Mouse (Mus musculus): ENCODE measurements around the gene Irgm2.
A peak's percentile ranks its signal among the peaks of the same experiment; 100 is the strongest.
"Not testable (repeated sequence)": the region's sequence is repeated elsewhere in the genome, so short reads cannot be mapped to it uniquely, and the experiment has no call there.

Irgm2 gene

GRCm38 (mm10) chr11:58214391-58215048, 15.1 kb downstream of the Irgm2 start:
- peak; percentile 89 for DNase-seq

DNA sequence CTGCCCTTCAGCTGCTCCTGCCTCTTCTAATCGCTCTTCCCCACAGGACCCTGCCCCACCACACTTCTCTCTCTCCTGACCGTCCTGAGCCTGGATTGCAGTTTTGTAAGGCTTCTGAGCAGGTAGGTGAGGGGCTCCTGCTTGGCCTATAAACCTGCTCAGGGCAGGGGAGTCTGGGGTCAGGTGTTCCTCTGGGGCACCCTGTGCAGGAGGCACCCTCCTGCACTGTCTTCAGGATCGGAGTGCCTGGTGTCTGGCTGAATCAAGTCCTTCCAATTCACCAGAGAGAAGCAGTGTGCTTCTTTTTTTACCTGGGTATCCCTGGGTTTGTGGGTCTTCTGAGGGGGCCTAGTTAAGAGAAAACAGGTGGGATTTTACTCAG, 15.6 kb downstream of the Irgm2 start:
- not testable (repeated sequence) for DNase-seq

GRCm38 (mm10) chr11:58215814-58216213, 16.4 kb downstream of the Irgm2 start:
- no peak for DNase-seq

DNA sequence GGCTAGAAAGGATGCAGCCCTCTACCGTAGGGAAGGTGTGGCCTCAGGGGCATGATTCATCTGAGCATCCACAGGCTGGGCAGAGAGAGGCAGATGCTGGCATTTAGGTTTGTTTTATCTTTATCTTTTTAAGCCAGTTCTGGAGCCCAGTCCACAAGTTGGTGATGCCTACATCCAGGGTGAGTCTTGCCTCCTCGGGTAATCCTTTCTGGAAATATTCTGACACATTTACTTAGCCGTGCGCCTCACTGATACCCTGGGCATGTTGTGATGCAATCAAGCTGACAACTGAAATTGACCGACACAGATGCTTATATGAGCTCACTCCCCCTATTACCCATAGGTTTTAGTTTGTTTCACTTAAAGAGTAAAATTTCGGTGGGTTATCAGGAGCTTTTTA, 17.4 kb downstream of the Irgm2 start:
- no peak for DNase-seq

DNA sequence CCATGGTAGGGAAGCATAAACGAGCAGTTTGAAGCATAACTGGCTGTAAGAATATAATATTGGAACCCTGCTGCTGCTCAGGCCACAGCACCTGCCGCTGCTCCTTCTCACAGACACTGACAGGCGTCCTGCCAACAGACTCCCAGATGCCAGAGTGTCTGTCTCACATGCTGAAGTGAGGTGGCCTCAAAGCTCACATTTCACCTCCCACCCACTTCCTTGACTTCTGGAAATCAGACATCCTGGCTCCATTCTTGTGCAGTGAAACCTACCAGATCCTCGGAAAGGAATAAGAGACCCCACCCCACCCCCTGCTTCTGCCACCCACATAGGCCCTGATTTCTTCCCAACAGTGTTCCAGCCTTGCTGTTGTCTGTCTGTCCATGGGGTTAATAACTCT, 24.3 kb downstream of the Irgm2 start:
- DNase-seq, result peak; percentile 59

- peak; percentile 74 for DNase-seq
Observed at GRCm38 (mm10) chr11:58224313-58224712, 24.9 kb downstream of the Irgm2 start.

DNA sequence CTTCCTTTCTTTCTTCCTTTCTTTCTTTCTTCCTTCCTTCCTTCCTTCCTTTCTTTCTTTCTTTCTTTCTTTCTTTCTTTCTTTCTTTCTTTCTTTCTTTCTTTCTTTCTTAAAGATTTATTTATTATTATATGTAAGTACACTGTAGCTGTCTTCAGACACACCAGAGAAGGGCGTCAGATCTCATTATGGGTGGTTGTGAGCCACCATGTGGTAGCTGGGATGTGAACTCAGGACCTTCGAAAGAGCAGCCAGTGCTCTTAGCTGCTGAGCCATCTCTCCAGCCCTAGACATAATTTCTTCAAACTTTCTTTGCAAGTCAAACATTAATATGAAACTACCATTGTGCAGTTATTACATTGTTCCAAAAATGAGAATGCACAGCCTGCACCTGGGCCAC, 25.5 kb downstream of the Irgm2 start:
- DNase-seq, result peak; percentile 39

DNA sequence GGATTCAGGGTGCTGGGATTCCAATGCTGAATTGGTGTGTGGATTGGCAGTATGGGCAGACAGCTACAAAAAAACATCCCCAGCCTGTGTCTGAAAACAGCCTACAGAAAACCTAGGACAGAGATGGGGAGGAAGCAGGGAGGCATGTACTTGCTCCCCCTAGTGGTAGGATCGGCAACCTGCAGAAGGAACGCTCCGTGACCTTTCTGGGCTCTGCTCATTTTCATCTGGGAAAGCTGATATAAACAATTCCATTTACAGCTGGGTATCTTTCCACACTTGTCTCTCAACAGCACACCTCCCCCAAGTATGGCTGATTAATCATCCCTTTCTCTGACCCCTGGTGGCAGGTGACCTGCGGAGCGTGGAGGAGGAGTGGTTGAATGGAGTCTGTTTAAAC, 26.2 kb downstream of the Irgm2 start:
- DNase-seq, result peak; percentile 80

DNA sequence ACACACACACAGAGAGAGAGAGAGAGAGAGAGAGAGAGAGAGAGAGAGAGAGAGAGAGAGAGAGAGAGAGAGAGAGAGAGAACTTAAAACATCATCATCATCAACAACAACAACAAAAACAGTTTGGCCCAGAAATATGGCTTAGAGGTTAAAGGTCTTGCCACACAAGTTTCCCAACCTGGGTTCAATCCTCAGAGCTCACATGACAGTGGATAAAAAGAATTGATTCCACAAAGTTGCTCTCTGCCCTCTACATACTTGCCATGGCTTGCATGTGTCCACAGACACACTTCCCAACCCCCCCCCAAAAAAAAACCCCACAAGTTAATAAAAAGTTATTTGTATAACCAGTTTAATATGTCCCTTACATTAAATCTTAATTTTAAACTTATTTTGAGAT, 27.0 kb downstream of the Irgm2 start:
- no peak for DNase-seq

DNA sequence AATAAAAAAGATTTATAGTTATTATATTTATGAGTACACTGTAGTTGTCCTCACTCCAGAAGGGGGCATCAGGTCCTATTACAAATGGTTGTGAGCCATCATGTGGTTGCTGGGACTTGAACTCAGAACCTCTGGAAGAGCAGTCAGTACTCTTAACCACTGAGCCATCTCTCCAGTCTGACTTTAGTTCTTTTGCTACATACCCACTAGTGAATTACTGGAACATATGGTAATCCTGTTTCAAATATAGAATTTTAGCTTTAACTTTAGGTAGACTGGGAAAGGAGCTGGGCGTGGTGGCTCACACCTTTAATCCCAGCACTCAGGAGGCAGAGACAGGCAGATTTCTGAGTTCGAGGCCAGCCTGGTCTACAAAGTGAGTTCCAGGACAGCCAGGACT, 28.6 kb downstream of the Irgm2 start:
- not testable (repeated sequence) for DNase-seq

DNA sequence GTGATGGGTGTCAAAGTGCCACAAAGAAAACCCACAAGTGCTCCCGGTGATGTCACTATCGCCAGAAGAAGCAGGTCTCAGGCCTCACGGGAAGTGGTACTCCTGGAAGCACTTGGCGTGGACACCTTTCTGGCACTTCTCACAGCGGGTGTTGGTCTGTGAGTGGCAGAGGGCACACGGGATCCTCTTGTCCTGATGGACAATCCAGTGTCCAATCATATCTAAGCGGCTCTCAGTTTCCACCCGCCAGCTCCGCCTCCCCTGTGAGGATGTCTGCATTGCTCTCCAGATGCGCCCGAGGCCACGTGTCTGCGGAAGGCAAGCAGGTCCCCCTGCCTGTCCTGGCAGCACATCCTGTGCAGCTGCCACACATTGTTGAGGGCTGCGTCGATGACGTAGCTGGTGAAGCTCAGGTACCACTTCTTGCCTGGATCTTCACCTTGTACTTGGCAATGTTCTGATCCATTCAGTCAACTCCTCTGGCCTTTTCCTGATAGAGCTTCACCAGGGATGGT, 31.0 kb downstream of the Irgm2 start:
- peak; percentile 73 for DNase-seq

- DNase-seq, result no peak
Observed at GRCm38 (mm10) chr11:58231156-58231555, 31.7 kb downstream of the Irgm2 start.

DNA sequence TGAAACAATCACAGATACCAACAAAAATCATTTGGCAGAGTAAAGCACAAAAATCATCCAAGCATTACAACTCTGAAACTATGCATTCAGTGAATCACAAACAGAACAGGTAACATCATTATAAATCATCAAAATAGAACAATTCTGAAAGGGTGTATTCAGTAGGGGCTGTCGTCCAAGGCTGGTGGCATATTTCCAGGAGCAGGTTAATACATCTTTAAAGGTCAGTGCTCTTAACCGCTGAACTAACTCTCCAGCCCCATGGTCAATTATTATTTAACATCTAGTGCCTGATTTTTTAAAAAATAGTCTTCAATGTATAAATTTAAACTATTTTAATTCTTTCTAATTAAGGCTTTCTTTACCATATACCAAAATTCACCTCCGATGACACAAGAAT, 35.1 kb downstream of the Irgm2 start:
- not testable (repeated sequence) for DNase-seq

GRCm38 (mm10) chr11:58235152-58235551, 35.7 kb downstream of the Irgm2 start:
- peak; percentile 70 for DNase-seq

DNA sequence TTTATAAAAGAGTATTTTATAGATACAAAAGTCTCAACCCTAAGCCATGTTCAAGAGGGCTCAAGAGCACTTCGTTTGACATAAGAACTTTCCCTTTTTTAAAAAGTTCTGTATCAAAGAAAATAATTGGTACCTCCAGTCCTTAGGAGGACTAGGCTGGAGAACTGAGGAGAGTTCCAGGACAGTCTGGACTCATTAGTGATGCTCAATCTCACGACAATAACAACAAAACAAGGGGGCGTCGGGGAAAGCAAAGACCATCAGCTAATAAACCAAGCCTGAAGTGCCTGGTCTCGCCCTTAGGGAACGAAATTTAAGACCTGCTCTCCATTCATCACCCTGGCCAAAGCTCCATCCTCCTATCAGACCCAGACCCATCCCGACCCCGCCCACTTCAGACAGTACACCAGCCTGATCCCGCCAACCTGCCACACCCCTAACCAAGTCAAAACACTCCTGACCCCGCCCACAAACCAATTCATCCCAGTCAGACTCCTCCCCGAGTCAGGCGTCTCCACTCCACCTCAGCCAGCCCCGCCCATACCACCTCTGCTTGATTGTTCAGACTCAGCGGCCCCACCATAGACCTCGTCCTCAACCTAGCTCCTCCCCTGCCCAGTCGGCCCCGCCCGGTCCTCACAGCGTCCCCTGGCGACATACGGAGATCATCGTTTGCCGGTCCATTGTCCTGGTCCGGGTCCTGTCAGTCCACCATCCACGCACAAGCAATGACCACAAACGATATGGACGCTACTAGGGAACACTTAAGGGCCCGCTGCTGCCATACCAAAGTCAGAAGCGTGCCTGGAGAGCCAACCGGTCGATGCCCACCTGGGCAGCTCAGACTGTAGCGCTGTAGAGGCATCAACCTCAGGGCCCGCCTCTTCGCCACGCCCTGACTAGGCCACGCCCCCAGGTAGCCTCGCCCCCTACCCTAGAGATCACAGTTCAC, 39.7 kb downstream of the Irgm2 start:
- DNase-seq, result peak; percentile 49

DNA sequence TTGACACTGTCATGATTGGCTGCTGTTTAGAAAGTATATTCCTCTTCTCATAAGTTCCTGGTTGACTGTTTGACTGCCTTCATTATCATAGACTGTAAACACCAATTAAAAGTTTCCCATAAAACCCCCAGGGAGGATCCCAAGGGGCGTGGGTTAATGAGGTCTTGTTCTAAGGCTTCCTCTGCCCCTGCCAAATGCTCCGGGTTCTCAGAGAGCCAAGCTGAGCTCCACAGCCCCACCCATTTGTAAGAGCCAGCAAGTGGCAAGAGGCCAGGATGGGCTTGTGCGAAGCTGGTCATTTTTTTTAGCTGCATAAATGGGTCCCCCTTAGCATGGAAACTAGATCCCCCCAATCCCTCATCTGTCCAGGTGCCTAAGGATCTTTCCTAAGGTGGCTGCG, 47.9 kb downstream of the Irgm2 start:
- DNase-seq, result no peak

DNA sequence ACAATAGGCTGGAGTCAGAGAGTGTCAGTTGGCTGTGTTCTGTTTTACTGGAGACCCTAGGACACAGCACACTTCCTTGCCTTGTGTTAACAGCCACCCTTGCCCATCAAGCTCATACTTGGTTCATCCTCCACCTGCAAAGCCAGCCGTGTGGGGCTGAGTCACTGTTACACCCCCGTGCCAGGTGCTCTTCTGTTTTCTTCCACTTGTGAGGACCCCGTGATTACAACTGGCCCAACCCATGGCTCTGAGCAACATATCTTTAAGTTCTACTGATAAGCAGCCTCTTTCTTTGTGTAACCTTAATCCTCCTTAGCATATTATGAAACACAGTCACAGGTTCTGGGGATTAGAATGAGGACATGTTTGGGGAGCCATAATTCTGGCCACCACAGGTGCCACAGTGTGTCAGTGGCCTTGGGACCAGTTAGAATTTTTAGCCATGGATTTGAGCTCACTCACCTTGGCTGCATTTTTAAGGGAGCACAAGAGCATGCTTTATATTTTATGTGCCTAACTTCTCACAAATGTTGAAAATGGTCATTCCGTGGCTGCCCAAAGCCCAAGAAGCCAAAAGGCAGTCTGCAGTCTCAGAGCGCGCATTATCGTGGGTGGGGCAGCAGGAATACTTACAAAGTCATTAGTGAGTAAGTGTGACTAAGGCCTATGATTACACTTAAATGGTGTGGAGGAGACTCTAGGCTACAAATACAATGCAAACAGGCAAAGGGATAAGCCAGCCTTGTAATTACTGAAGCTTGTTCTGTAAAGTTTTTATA, 50.0 kb downstream of the Irgm2 start:
- DNase-seq, result no peak

GRCm38 (mm10) chr11:58250550-58250949, 51.1 kb downstream of the Irgm2 start:
- no peak for DNase-seq

GRCm38 (mm10) chr11:58254411-58254810, 55.0 kb downstream of the Irgm2 start:
- DNase-seq, result no peak

GRCm38 (mm10) chr11:58257816-58258215, 58.4 kb downstream of the Irgm2 start:
- DNase-seq, result no peak

GRCm38 (mm10) chr11:58260156-58260555, 60.7 kb downstream of the Irgm2 start:
- DNase-seq, result no peak

GRCm38 (mm10) chr11:58261826-58262225, 62.4 kb downstream of the Irgm2 start:
- no peak for DNase-seq

- no peak for DNase-seq
Observed at GRCm38 (mm10) chr11:58262336-58262735, 62.9 kb downstream of the Irgm2 start.
